Mouse (Mus musculus) kidney, adult 2 months (tissue): ENCODE measurements around the gene Akap9. TPM values are rescaled to one million over a fixed set of nuclear protein-coding genes. Genes with fewer than 3 reads are reported as not detected.

ENCODE experiments used
- DNase-seq: peaks from one replicate; pipeline ENCODE4 v3.0.0; 2021
- H3K27ac ChIP-seq: fragments of 200-500 bp; 2 replicates; pipeline ENCODE4 v1.5.1; 2012; ENCODE audit warnings: low read depth, low read length, control low read depth, inconsistent platforms; ENCODE audit not compliant: insufficient read depth
- H3K27me3 ChIP-seq: fragments of 200-500 bp; replicated peaks from 2 replicates; pipeline ENCODE4 v1.6.1; 2012; ENCODE audit warnings: mild to moderate bottlenecking, moderate library complexity, low read length, inconsistent platforms; ENCODE audit not compliant: control insufficient read depth, insufficient read depth
- H3K36me3 ChIP-seq: fragments of 200-500 bp; 2 replicates; pipeline ENCODE4 v1.6.1; 2012; ENCODE audit warnings: mild to moderate bottlenecking, moderate library complexity, low read length, inconsistent platforms; ENCODE audit not compliant: control insufficient read depth, insufficient read depth
- H3K4me1 ChIP-seq: fragments of 200-500 bp; 2 replicates; pipeline ENCODE4 v1.6.1; 2011; ENCODE audit warnings: low read length; ENCODE audit not compliant: control insufficient read depth, insufficient read depth
- H3K4me3 ChIP-seq: fragments of 200-500 bp; 2 replicates; pipeline ENCODE4 v1.5.1; 2011; ENCODE audit warnings: mild to moderate bottlenecking, low read depth, low read length, control low read depth; ENCODE audit not compliant: insufficient read depth
- CTCF ChIP-seq: fragments of 200-500 bp; conservative IDR thresholded peaks from 2 replicates; pipeline ENCODE4 v1.5.1; 2011; ENCODE audit warnings: low read depth, mild to moderate bottlenecking, control low read depth, low read length, moderate library complexity, mixed read lengths; ENCODE audit not compliant: insufficient read depth, insufficient read length
- POLR2A ChIP-seq: fragments of 200-500 bp; IDR thresholded peaks from one replicate; pipeline ENCODE4 v1.6.1; 2011; ENCODE audit warnings: low read depth, low read length, control low read depth
- WGBS: fragments of 180-500 bp; shearing (Covaris S2); methylation state at CpG from one replicate; pipeline ENCODE4 v1.1.7; 2018; 5-methylcytosine and 5-hydroxymethylcytosine counted together
- polyA plus RNA-seq: library from polyadenylated mRNA; depleted of rRNA; stranded (reverse); fragments of >200 nt; gene quantifications from 2 replicates; pipeline ENCODE4 v1.2.3, GENCODE M21; 2012

Akap9 gene
- polyA plus RNA-seq, 1 experiment: 5.7 TPM

GRCm38 (mm10) chr5:4036686-4037085 lies 108.8 kb downstream of the Akap9 start:
- no peak for DNase-seq
- Histone ChIP-seq H3K4me3 (no peak overlapping the region), H3K27ac (no peak overlapping the region), H3K27me3 (no peaks in the 10 kb centered on the region), H3K4me1 (peaks cover 1% of the 10 kb centered on the region; the same call in 1 of the 2 replicates), H3K36me3 (peaks cover 3% of the 10 kb centered on the region; the same call in 1 of the 2 replicates)
- TF ChIP-seq CTCF (no peak), POLR2A (no peak)
- 95% methylated on average over 9 of the region's 9 CpGs for WGBS

GRCm38 (mm10) chr5:4039351-4039750 lies 111.5 kb downstream of the Akap9 start:
- WGBS: 60% methylated on average over 8 of the region's 8 CpGs

GRCm38 (mm10) chr5:4040372-4040771 lies 112.5 kb downstream of the Akap9 start:
- DNase-seq: peak; percentile 37
- 94% methylated on average over 6 of the region's 6 CpGs for WGBS

More at GRCm38 (mm10) chr5:4039351-4039750, 111.5 kb downstream of the Akap9 start:
- H3K4me1 ChIP-seq: no peaks in the 10 kb centered on the region
- no peak overlapping the region for H3K4me3 ChIP-seq
- H3K27ac ChIP-seq: no peak overlapping the region
- DNase-seq: no peak
- TF ChIP-seq CTCF (no peak), POLR2A (no peak)
- peaks cover 3% of the 10 kb centered on the region; the same call in 1 of the 2 replicates for H3K36me3 ChIP-seq
- no peaks in the 10 kb centered on the region for H3K27me3 ChIP-seq

GRCm38 (mm10) chr5:4040922-4041321 lies 113.1 kb downstream of the Akap9 start:
- TF ChIP-seq POLR2A (no peak), CTCF (no peak)
- whole genome bisulfite sequencing: 98% methylated on average over 2 of the region's 2 CpGs
- H3K4me1 ChIP-seq: no peaks in the 10 kb centered on the region
- H3K27me3 ChIP-seq: no peaks in the 10 kb centered on the region
- no peak for DNase-seq
- peaks cover 3% of the 10 kb centered on the region; the same call in 1 of the 2 replicates for H3K36me3 ChIP-seq
- no peak overlapping the region for H3K27ac ChIP-seq
- H3K4me3 ChIP-seq: no peak overlapping the region

More at GRCm38 (mm10) chr5:4040372-4040771, 112.5 kb downstream of the Akap9 start:
- Histone ChIP-seq H3K27ac (no peak overlapping the region), H3K4me3 (no peak overlapping the region), H3K27me3 (no peaks in the 10 kb centered on the region), H3K36me3 (peaks cover 3% of the 10 kb centered on the region; the same call in 1 of the 2 replicates), H3K4me1 (no peaks in the 10 kb centered on the region)
- TF ChIP-seq POLR2A (no peak), CTCF (peak; percentile 53)

DNA sequence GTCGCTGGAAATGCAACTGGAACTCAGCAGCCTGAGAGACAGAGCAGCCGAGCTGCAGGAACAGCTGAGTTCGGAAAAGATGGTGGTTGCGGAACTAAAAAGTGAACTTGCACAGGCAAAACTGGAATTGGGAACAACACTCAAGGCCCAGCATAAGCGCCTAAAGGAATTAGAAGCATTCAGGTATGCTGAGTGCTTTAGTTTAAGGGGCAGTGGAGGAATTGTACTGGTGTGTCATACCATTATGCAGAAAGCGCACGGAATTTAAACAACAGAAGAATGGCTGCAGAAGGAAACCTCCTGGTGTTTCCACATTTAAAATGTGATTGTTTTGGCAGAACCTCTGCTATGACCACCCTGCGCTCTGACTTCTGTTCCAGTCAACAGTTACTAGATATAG lies 132.5 kb downstream of the Akap9 start:
- Histone ChIP-seq H3K27me3 (no peaks in the 10 kb centered on the region), H3K4me1 (no peaks in the 10 kb centered on the region), H3K4me3 (no peak overlapping the region), H3K27ac (no peak overlapping the region), H3K36me3 (peaks cover 12% of the 10 kb centered on the region)
- WGBS: 93% methylated on average over 8 of the region's 8 CpGs
- TF ChIP-seq POLR2A (no peak), CTCF (no peak)
- no peak for DNase-seq

DNA sequence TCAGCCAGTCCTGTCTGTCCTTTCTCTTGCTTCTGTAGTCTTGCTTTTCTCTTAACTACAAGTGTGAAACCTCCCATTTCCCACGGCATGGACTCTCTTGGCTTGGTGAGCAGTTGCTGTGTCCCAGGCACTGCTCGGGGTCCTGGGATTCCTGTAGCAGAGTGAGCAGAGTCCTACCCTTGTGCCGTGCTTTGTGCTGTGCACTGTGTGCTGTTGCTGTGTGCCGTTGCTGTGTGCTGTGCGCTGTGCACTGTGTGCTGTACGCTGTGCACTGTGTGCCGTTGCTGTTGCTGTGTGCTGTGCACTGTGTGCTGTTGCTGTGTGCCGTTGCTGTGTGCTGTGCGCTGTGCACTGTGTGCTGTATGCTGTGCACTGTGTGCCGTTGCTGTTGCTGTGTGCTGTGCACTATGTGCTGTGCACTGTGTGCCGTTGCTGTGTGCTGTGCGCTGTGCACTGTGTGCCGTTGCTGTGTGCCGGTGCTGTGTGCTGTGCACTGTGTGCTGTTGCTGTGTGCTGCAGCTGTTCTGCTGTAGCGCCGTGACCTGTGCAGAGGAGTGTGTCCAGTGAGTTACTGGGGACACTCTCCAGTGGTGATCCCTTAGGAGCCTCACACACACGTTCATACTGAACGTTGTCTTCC lies 138.7 kb downstream of the Akap9 start:
- 87% methylated on average over 18 of the region's 18 CpGs for WGBS
- TF ChIP-seq CTCF (no peak), POLR2A (no peak)
- no peak for DNase-seq
- Histone ChIP-seq H3K4me3 (no peak overlapping the region), H3K27ac (no peak overlapping the region), H3K36me3 (peaks cover 2% of the 10 kb centered on the region), H3K27me3 (no peaks in the 10 kb centered on the region), H3K4me1 (no peaks in the 10 kb centered on the region)

DNA sequence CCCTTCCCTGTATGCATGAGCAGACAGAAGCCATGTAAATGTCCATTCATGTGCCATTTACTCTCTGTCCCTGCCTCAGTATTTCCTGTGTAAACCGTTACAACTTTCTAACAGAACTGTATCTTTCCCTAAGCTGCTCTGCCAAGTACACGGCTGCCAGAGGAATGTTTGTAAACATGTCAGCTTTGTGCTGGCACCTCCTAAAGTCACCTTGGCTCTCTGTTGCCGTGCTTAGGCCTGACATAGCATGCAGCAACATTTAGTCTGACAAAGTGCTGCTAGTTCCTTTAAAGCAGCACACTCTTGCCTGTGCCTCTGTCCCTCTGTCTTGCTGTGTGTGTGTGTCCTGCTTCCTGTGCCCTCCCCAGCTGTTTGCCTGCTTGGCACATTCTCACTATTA lies 139.3 kb downstream of the Akap9 start:
- H3K4me3 ChIP-seq: no peak overlapping the region
- WGBS: 50% methylated on average over 3 of the region's 3 CpGs
- TF ChIP-seq POLR2A (no peak), CTCF (no peak)
- H3K27ac ChIP-seq: peak overlapping the region; percentile 4; the same call in 1 of the 2 replicates
- H3K36me3 ChIP-seq: peaks cover 2% of the 10 kb centered on the region
- H3K27me3 ChIP-seq: no peaks in the 10 kb centered on the region
- DNase-seq: peak; percentile 16
- H3K4me1 ChIP-seq: no peaks in the 10 kb centered on the region
